Mouse (Mus musculus) right cerebral cortex, postnatal 10 days (tissue): Measurements from ENCODE around the gene Carmil2.

Experiments
- DNase-seq, 2 experiments: peaks; one replicate each; pipeline ENCODE4 v3.0.0; 2021; ENCODE audit warnings: low spot score in 2 of 2

Carmil2 gene

DNA sequence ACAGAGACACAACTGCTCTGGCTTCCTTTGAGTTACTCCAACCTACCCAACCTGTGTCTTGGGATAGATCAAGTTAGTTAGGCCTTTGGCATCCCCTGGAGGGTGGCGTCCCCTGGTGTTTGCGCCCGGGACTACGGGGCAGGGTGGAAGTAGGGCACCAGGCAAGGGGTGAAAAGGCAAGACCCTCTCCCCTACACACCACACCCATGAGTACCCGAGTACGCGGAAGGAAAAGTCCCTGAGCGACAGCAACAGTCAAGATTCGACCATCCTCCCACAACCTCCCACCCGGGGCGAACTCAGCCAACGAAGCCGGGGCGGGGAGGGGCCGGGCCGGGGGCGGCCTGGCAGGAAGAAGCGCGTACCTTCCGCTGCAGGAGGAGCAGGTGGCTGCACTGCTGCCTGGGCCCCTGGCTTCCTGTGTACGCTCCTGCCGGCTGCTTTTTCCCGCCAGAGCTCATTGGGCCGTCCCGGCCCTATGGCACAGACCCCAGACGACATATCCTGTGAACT, at the start of gene Carmil2:
Gene Carmil2 (plus strand): TSS at position 479 of the 513 bp plus-strand sequence.
- peak; percentile 33 to 54 for DNase-seq

GRCm38 (mm10) chr8:105636963-105637510, 49.0 kb upstream of the Carmil2 start, which contains the start of gene Agrp:
TSS of gene Agrp (minus strand) at chr8:105637393.
- DNase-seq = peak; percentile 70 to 73

GRCm38 (mm10) chr8:105637601-105638041, 48.5 kb upstream of the Carmil2 start:
- no peak for DNase-seq

GRCm38 (mm10) chr8:105638510-105638909, 47.6 kb upstream of the Carmil2 start:
- no peak for DNase-seq

DNA sequence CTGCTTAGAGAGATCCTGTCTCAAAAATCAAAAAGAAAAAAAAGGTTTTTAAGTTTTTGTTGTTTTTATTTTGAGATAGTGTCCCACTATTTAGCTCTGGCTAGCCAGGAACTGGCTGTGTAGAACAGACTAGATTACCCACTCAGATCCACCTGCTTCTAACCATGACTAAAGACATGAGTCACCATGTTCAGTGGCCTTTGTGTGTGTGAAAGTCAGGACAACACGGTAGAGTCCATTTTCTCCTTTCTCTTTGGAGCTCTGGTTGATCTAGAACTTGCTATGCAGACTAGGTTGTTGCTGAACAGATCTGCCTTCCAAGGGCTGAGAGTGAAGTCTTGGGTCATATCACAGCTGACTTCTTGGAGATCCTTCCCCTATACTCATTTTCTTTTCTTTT, 46.2 kb upstream of the Carmil2 start:
- no peak for DNase-seq

DNA sequence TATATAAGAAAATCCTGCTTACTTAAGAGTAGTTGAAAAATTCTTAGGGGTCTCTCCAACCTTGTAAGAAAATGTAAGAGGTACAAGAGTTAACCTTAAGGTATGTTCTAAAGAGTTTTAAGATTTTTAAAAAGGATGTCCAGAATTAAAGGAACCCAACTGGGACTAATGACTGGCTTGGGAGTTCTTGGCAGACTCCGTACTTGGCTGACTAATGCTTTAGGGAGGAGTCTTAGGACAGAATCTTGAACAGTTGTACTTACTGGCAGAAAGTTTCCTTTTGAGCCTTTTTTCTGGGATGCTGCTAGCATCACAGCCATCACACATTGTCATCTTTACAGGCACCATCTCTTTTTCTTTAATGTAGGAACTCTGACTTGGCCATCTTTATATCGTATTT, 45.6 kb upstream of the Carmil2 start:
- DNase-seq = no peak

DNA sequence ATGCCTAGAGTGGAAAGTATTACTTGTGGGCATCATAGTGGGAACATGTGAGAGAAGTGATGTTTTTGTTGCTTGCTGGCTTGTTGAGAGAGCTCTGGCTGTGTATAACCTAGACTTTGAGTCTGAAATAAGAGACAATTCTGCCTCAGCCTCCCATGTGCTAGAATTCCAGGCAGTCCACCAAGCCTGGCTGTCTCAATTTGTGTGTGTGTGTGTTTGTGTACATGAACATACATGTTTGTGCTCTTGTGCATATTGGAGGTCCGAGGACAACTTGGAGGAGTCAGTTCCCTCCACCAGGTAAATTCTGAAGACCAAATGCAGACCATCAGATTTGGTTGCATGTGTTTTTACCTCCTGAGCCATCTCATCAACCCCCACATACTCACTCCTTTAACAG, 40.9 kb upstream of the Carmil2 start:
- DNase-seq = no peak

DNA sequence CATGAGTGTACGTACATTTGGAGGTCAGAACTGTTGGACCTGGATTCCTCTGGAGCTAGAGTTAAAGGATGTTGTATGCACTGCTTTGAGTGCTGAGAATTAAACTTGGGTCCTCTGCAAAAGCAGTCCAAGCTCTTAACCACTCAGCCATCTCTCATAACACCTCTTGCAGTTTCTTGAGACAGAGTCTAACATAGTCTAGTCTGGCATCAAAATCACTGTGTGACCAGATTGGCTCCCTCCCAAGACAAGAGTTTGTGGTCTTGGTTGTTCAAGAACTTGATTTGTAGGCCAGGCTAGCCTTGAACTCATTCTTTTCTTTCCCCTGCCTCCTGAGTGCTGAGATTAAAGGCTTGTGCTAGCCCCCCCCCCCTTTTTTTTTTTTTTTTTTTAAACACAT, 37.1 kb upstream of the Carmil2 start:
- DNase-seq = no peak

DNA sequence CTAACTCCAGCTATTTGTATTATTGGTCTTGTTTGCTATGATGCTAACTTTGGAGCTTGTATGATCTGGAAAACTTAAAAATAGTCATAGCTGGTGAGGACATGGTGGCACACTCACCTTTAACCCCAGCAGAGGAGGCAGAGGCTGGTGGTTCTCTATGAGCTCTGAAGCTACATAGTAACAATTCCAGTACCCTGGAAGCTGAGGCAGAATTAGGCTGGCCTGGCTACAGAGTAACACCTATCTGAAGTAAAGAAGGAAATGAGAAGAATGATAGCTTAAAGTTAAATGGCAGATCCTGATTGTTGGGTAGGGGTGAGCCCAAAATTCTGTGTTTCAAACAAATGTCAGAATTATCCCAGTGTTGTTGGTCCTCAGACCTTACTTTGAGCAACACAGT, 28.4 kb upstream of the Carmil2 start:
- DNase-seq = no peak

GRCm38 (mm10) chr8:105661167-105661566, 24.9 kb upstream of the Carmil2 start:
- no peak for DNase-seq

DNA sequence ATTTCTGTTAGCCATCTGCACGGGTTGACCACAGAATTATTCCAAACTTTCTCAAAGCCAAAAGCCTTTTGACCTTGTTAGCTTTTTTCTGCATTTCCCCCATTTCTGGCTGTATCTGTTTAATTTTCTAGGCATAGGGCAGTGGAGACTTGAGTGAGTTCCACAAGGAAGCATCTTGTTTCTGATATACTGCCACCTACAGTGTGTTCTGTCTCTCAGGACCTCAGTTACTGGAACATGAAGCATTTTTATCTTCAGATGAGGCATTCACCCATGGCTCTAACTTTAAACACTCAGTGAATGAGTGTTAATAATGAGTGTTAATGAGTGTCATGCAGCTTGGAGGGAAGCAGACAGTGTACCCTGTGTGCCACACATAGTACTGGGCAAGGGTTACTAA, 8.2 kb upstream of the Carmil2 start:
- DNase-seq = no peak

DNA sequence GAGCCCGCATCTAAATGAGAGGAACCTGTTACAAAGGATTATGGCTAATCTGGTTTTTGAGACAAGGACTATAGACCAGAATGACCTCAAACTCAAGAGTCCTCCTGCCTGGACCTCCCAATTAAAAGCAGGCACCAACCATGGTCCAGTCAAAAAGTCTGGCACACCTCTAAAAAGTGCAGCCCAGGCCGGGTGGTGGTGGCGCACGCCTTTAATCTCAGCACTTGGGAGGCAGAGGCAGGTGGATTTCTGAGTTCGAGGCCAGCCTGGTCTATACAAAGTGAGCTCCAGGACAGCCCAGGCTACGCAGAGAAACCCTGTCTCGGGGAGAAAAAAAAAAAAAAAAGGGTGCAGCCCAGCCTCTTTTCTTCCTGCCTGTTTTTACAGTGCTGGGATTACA, 749 bp upstream of the Carmil2 start:
- no peak for DNase-seq

- DNase-seq = no peak
These were observed 477 bp downstream of the Carmil2 start for GRCm38 (mm10) chr8:105686551-105686950.

DNA sequence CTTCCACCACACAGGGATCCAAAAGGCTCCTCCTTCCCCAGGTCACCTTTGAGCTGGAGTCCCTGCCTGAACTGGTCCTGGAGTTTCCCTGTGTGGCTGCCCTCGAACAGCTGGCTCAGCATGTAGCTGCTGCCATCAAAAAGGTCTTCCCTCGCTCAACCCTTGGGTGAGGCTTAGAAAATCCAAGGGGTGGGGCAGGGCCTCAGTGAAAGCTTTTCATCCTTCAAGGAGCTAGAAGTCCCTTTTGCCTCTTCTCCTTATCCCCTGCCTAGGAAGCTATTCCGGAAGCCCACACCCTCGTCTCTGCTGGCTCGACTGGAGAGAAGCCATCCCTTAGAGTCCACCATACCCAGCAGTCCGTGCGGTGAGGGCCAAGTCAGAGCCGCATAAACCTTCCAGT, 1.4 kb downstream of the Carmil2 start:
- no peak for DNase-seq

- no peak for DNase-seq
These were observed 2.2 kb downstream of the Carmil2 start for GRCm38 (mm10) chr8:105688242-105688752.

DNA sequence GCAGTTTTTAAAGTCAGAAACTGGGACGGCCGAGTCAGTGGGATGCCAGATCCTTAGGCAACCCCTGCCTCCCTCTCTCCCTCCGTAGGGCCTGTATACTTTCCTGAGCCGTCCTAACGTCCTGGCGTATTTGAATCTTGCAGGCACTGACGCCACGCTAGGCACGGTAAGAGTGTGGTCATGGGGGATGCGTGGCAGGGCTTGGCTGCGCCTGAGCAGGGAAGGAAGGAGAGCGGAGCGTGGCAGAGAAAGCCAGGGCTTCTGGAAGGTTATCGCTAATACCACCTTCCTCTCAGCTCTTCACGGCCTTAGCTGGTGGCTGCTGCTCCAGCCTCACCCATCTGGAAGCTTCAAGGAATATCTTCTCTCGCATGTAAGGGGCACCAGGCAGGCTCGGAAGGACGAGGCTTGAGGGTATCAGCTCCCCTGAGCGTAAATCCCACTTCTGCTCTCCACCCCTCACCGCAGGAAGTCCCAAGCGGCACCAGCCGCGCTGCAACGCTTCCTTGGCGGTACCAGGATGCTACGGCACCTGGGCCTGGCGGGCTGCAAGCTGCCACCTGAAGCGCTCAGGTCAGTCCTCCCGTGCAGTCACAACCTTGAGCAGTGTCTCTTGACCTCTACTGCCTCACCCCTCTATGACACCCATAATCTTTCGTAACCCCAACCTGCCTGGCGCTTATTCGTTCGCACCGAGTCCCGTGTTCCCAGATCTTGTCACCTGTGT, 3.3 kb downstream of the Carmil2 start:
- DNase-seq = no peak

- no peak for DNase-seq
These were observed 3.9 kb downstream of the Carmil2 start for GRCm38 (mm10) chr8:105689983-105690360.

DNA sequence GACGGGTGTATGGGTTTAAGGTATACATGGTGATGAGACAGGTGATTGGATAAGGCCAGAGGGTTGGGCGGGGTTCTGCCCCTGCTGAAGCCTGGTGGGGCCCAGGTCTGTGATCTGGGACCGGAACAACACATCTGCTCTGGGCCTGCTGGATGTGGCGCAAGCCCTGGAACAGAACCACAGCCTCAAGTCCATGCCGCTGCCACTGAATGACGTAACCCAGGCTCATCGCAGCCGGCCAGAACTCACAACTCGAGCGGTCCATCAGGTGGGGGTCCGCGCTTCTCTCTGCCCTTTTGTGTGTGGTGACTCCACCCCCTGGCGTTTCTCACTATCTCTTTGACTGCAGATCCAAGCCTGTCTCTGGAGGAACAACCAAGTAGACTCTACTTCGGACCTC, 4.9 kb downstream of the Carmil2 start:
- DNase-seq = no peak

DNA sequence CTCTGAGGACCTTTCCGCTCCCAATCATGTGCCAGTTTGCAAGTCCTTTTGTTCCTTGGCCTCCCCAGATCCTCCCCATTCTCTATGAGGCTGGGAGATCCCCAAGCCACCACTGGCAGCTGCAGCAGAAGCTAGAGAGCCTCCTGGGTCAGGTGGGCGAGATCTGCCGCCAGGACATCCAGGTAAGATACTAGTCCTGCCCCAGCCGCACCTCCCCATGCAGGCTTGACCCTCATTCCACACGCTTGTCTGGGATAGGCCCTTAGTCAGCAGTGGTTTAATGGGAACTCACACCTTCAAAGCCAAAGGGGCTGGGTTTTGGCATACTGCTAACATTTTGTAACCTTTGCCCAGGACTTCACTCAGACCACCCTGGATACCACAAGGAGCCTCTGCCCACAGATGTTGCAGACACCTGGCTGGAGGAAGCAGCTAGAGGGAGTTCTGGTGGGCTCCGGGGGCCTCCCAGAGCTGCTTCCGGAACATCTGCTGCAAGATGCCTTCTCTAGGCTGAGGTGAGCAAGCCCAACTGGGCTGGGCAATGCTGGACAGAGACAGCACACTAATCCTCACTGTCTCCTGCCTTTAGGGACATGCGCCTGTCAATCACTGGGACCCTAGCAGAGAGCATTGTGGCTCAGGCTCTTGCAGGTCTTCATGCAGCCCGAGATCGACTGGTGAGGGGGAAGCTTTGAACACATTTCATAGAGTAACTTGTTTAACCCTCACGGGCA, 6.5 kb downstream of the Carmil2 start:
- no peak for DNase-seq

DNA sequence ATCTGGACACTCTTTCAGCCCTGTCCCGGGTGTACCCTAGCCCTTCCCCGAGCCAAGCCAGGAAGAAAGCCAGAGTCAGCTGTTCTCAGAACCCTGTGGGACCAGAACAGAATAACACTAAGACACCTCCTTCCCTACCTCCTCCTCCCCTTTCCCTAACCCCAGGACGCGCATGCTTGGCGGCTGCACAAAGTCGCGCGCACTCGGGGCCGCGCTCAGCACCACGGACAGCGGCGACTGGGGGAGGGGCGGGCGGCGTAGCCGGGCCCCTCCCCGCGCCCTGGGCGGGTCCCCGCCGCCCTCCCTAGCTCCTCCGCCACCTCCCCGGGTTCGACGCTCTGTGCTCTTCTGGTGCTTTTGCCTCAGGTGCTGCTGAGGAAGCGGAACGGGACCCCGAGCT, 7.6 kb downstream of the Carmil2 start:
- DNase-seq = peak; percentile 88 to 90

GRCm38 (mm10) chr8:105694051-105694799, 8.2 kb downstream of the Carmil2 start:
- DNase-seq = peak in 1 of 2 experiments; percentile 67
